Mouse (Mus musculus) liver, postnatal 0 days (tissue): Measurements from ENCODE around the gene Ndufb5. TPM values are rescaled to one million over a fixed set of nuclear protein-coding genes. Genes with fewer than 3 reads are reported as not detected.

Experiments
- ATAC-seq: fragments of 200-750 bp; cut with Nextera tagmentation; 2 replicates; pipeline ENCODE4 v1.8.0; 2017; ENCODE audit warnings: mild to moderate bottlenecking, moderate library complexity
- DNase-seq: peaks from one replicate; pipeline ENCODE4 v3.0.0-alpha.2; 2016
- H3K27ac ChIP-seq: fragments of 300-500 bp; sonication (generic); 2 replicates; pipeline ENCODE4 v1.5.1; 2014; ENCODE audit warnings: antibody characterized with exemption, moderate library complexity, mild to moderate bottlenecking, low read depth
- H3K27me3 ChIP-seq: fragments of 300-500 bp; sonication (generic); 2 replicates; pipeline ENCODE4 v1.6.1; 2014; ENCODE audit warnings: low read length, control low read depth, mixed read lengths; ENCODE audit not compliant: insufficient read depth
- H3K36me3 ChIP-seq: fragments of 300-500 bp; sonication (generic); replicated peaks from 2 replicates; pipeline ENCODE4 v1.6.1; 2014; ENCODE audit warnings: mild to moderate bottlenecking, control low read depth, low read length, moderate library complexity, mixed read lengths; ENCODE audit not compliant: insufficient read depth
- H3K4me1 ChIP-seq: fragments of 300-500 bp; sonication (generic); 2 replicates; pipeline ENCODE4 v1.6.1; 2014; ENCODE audit warnings: antibody characterized with exemption, mild to moderate bottlenecking, control low read depth; ENCODE audit not compliant: insufficient read depth
- H3K4me2 ChIP-seq: fragments of 300-500 bp; sonication (generic); 2 replicates; pipeline ENCODE4 v1.6.1; 2014; ENCODE audit warnings: low read depth, mild to moderate bottlenecking, low read length, moderate library complexity, mixed read lengths
- H3K4me3 ChIP-seq: fragments of 300-500 bp; sonication (generic); 2 replicates; pipeline ENCODE4 v1.5.1; 2014; ENCODE audit warnings: low read depth, low read length
- H3K9ac ChIP-seq: fragments of 300-500 bp; sonication (generic); replicated peaks from 2 replicates; pipeline ENCODE4 v1.6.1; 2014; ENCODE audit warnings: mild to moderate bottlenecking, moderate library complexity
- H3K9me3 ChIP-seq: fragments of 300-500 bp; sonication (generic); 2 replicates; pipeline ENCODE4 v1.6.1; 2016; ENCODE audit warnings: mild to moderate bottlenecking, control low read depth, low read length, mixed read lengths
- CTCF ChIP-seq: sonication (generic); IDR thresholded peaks from 2 replicates; pipeline ENCODE4 v1.5.1; 2016; ENCODE audit warnings: antibody characterized with exemption, low read depth
- EP300 ChIP-seq: IDR thresholded peaks from 2 replicates; pipeline ENCODE4 v1.6.1; 2016; ENCODE audit warnings: antibody characterized with exemption, low read depth, mild to moderate bottlenecking
- WGBS: fragments of 180-500 bp; shearing (Covaris S2); extraction: QIAGEN DNeasy Blood & Tissue Kit; methylation state at CpG from one replicate; pipeline ENCODE4 v1.1.7; 2014; ENCODE audit not compliant: insufficient replicate concordance; 5-methylcytosine and 5-hydroxymethylcytosine counted together
- polyA plus RNA-seq: library from polyadenylated mRNA; unstranded; fragments of >200 nt; fragmentation: Nextera tagmentation; extraction: Ambion mirVana; gene quantifications from 2 replicates; pipeline ENCODE4 v1.2.1, GENCODE M21; 2015

The Ndufb5 gene
- polyA plus RNA-seq, 1 experiment from 2014 or later = 235 TPM

GRCm38 (mm10) chr3:32762962-32763361 is 26.2 kb downstream of the Ndufb5 start:
- Histone ChIP-seq H3K4me1 (no peaks in the 10 kb centered on the region), H3K27me3 (no peaks in the 10 kb centered on the region), H3K36me3 (no peaks in the 10 kb centered on the region), H3K9me3 (no peaks in the 10 kb centered on the region), H3K27ac (no peak overlapping the region), H3K9ac (no peak overlapping the region), H3K4me3 (no peak overlapping the region), H3K4me2 (no peak overlapping the region)
- DNase-seq = no peak
- TF ChIP-seq CTCF (no peak), EP300 (no peak)
- ATAC-seq = no peak
- 55% methylated on average over 8 of the region's 8 CpGs for WGBS

- no peaks in the 10 kb centered on the region for H3K9me3 ChIP-seq
- H3K4me2 ChIP-seq = no peak overlapping the region
- ATAC-seq (no peak), DNase-seq (no peak)
- WGBS = 49% methylated on average over 7 of the region's 7 CpGs
- no peaks in the 10 kb centered on the region for H3K4me1 ChIP-seq
- H3K9ac ChIP-seq = no peak overlapping the region
- H3K36me3 ChIP-seq = no peaks in the 10 kb centered on the region
- no peak overlapping the region for H3K4me3 ChIP-seq
- H3K27me3 ChIP-seq = no peaks in the 10 kb centered on the region
- no peak overlapping the region for H3K27ac ChIP-seq
- TF ChIP-seq EP300 (no peak), CTCF (no peak)
These were observed 27.1 kb downstream of the Ndufb5 start for GRCm38 (mm10) chr3:32763902-32764301.

- H3K9me3 ChIP-seq = no peaks in the 10 kb centered on the region
- H3K4me2 ChIP-seq = no peak overlapping the region
- H3K4me1 ChIP-seq = no peaks in the 10 kb centered on the region
- H3K4me3 ChIP-seq = no peak overlapping the region
- H3K36me3 ChIP-seq = no peaks in the 10 kb centered on the region
- H3K27ac ChIP-seq = no peak overlapping the region
- H3K27me3 ChIP-seq = no peaks in the 10 kb centered on the region
- DNase-seq = no peak
- 47% methylated on average over 2 of the region's 2 CpGs for WGBS
- TF ChIP-seq CTCF = no peak
- no peak for TF ChIP-seq EP300
- no peak for ATAC-seq
- H3K9ac ChIP-seq = no peak overlapping the region
These were observed 34.0 kb downstream of the Ndufb5 start for GRCm38 (mm10) chr3:32770781-32771180.

Other genes with a start within 250 kb of the Ndufb5 start
- gene Kcnmb3, start 244.8 kb upstream of the Ndufb5 start, polyA plus RNA-seq = not detected in 2 replicates
- 13.5 and 14.0 TPM in 2 replicates for gene Zfp639, start 226.7 kb upstream of the Ndufb5 start, polyA plus RNA-seq
- gene Mfn1, start 207.5 kb upstream of the Ndufb5 start, polyA plus RNA-seq = 19.5 and 21.7 TPM in 2 replicates
- gene Gnb4, start 120.4 kb upstream of the Ndufb5 start, polyA plus RNA-seq = 6.6 and 6.7 TPM in 2 replicates
- gene Actl6a, start 30.7 kb upstream of the Ndufb5 start, polyA plus RNA-seq = 40.0 and 42.1 TPM in 2 replicates
- 15.2 and 18.2 TPM in 2 replicates for gene Mrpl47, start 615 bp downstream of the Ndufb5 start, polyA plus RNA-seq
- 0.06 and 0.21 TPM in 2 replicates for gene Usp13, start 80.6 kb downstream of the Ndufb5 start, polyA plus RNA-seq